Mouse (Mus musculus) ovary, adult 10 weeks (tissue): ENCODE data around the gene Gm6763. TPM values are rescaled to one million over a fixed set of nuclear protein-coding genes. Genes with fewer than 3 reads are reported as not detected.

Source experiments
- polyA plus RNA-seq: library from polyadenylated mRNA; stranded (reverse); fragments of 350-450 nt; fragmentation: Illumina TruSeq; extraction: RNeasy Lipid Tissue Mini Kit (QIAGEN cat#74804); gene quantifications from one replicate; pipeline ENCODE4 v1.2.3, GENCODE M21; 2014

The Gm6763 gene
- polyA plus RNA-seq = not detected

DNA sequence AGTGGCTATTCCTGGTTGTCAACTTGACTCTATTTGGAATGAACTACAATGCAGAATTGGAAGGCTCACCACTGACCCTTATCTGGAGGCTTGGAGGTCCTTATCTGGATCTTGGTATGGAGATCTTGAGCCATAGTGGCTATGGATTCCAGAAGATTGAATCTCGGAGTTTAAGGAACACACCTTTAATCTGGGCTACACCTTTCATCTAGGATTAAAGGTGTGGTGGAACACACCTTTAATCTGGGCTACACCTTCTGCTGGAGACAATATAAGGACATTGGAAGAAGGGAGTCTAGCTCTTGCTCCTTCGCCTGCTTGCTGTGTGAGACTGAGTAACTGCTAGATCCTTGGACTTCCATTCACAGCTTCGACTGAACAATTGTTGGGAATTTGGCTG lies at the start of gene Gm6763:
Gene Gm6763, plus strand, starts transcription at position 301 of the 400 bp plus-strand sequence.

GRCm38 (mm10) chr10:104142687-104143086 lies 8.6 kb upstream of the Gm6763 start, which contains the start of gene Gm21293:
Gene Gm21293 (plus strand): TSS chr10:104142987.

GRCm38 (mm10) chr10:104159706-104160105 lies 8.4 kb downstream of the Gm6763 start, which contains the start of gene Gm8764:
Gene Gm8764 (plus strand): TSS chr10:104160006.

GRCm38 (mm10) chr10:104168215-104168614 lies 16.9 kb downstream of the Gm6763 start, which contains the start of gene Gm21304:
Gene Gm21304 (plus strand): TSS chr10:104168515.

GRCm38 (mm10) chr10:104176724-104177123 lies 25.4 kb downstream of the Gm6763 start, which contains the start of gene Gm21312:
Gene Gm21312 (plus strand): TSS chr10:104177024.

GRCm38 (mm10) chr10:104185233-104185632 lies 33.9 kb downstream of the Gm6763 start, which contains the start of gene Gm20765:
Gene Gm20765 (plus strand): TSS chr10:104185533.

DNA sequence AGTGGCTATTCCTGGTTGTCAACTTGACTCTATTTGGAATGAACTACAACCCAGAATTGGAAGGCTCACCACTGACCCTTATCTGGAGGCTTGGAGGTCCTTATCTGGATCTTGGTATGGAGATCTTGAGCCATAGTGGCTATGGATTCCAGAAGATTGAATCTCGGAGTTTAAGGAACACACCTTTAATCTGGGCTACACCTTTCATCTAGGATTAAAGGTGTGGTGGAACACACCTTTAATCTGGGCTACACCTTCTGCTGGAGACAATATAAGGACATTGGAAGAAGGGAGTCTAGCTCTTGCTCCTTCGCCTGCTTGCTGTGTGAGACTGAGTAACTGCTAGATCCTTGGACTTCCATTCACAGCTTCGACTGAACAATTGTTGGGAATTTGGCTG lies 42.4 kb downstream of the Gm6763 start, which contains the start of gene Gm4340:
Gene Gm4340, plus strand, starts transcription at position 301 of the 400 bp plus-strand sequence.

Other genes with a start within 250 kb of the Gm6763 start
- not detected for gene Gm21293, start 8.5 kb upstream of the Gm6763 start, polyA plus RNA-seq
- not detected for gene Gm8764, start 8.5 kb downstream of the Gm6763 start, polyA plus RNA-seq
- gene Gm21304, start 17.0 kb downstream of the Gm6763 start, polyA plus RNA-seq = not detected
- gene Gm21312, start 25.5 kb downstream of the Gm6763 start, polyA plus RNA-seq = not detected
- gene Gm20765, start 34.0 kb downstream of the Gm6763 start, polyA plus RNA-seq = not detected
- gene Gm4340, start 42.5 kb downstream of the Gm6763 start, polyA plus RNA-seq = not detected